Mouse (Mus musculus): ENCODE results near the gene Mrtfa.

- TF ChIP-seq POLR2A (IDR thresholded peaks at IDR 0.05; ENCODE audit: low read depth, low read length) (no peak), CTCF (IDR thresholded peaks at IDR 0.05; ENCODE audit: borderline replicate concordance, insufficient read depth, low read length) (no peak)
These were observed 29.9 kb downstream of the Mrtfa start for GRCm38 (mm10) chr15:81160677-81161076.

Measured in embryonic fibroblast, embryonic 13.5 days (primary cell).